Mouse (Mus musculus) small intestine, adult 2 months (tissue): ENCODE data around the gene Rbfox1.

Experiments
- CTCF ChIP-seq: fragments of 200-500 bp; IDR thresholded peaks from 2 replicates; pipeline ENCODE4 v1.5.1; 2012; ENCODE audit warnings: low read depth, mild to moderate bottlenecking, control low read depth, inconsistent platforms, low read length, moderate library complexity, mixed read lengths; ENCODE audit not compliant: insufficient replicate concordance, insufficient read length; ENCODE audit errors: extremely low read depth
- POLR2A ChIP-seq: fragments of 200-500 bp; IDR thresholded peaks from 2 replicates; pipeline ENCODE4 v1.6.1; 2012; ENCODE audit warnings: low read depth, mild to moderate bottlenecking, control low read depth, inconsistent platforms, low read length, moderate library complexity

DNA sequence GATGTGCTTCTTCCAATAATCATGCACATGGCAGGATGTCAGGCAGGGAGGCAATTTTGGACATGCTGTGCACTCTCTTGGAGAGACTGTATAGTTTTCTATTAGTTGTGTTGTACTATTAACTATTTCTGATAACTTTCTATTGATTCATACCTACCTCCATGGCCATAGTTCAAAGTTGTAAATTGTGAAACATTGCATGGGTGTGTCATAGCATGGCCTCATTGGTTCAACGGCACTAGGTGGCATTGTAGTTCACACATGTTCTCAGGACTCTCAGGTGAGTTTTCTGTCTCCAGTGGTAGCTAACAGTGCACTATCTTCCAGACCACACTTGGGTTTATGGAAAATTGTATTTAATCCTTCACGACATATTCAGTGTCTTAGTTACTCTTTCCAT is 699.5 kb downstream of the Rbfox1 start:
- no peak for TF ChIP-seq POLR2A
- no peak for TF ChIP-seq CTCF
